Mouse (Mus musculus) heart, adult 18-20 months (tissue): ENCODE data around the gene Tmub2. TPM values are rescaled to one million over a fixed set of nuclear protein-coding genes. Genes with fewer than 3 reads are reported as not detected.
"Not testable (repeated sequence)": the region's sequence is repeated elsewhere in the genome, so short reads cannot be mapped to it uniquely, and the experiment has no call there.

Source experiments
- DNase-seq, 2 experiments: peaks; one replicate each; pipeline ENCODE4 v3.0.0; 2021 to 2022; ENCODE audit warnings: mixed read lengths in 1 of 2
- total RNA-seq, 2 experiments: library from RNA; stranded (reverse); gene quantifications; 2 replicates each; pipeline ENCODE4 v1.2.3; 2021

Tmub2 gene
- total RNA-seq, 2 experiments from 2014 or later, result 24.4 to 26.7 TPM

DNA sequence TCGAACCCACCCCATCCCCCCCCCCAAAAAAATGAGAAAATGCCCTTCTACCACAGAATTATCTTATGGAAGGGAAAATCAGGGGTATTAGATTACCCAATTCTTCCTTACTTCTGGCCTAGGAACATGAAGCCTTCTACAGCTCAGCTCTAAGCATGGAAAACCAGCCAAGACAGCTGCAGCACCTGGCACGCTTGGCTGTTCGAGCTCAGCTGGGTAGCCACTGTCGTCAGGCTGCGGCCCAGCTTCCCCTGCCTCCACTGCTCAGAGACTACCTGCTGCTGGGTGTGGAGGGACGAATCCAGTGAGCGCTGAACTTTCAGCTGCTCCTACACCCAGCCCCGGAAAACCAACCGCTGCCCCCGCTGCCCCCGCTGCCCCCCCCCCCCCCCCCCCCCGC is 7.0 kb upstream of the Tmub2 start:
- DNase-seq, result no peak

DNA sequence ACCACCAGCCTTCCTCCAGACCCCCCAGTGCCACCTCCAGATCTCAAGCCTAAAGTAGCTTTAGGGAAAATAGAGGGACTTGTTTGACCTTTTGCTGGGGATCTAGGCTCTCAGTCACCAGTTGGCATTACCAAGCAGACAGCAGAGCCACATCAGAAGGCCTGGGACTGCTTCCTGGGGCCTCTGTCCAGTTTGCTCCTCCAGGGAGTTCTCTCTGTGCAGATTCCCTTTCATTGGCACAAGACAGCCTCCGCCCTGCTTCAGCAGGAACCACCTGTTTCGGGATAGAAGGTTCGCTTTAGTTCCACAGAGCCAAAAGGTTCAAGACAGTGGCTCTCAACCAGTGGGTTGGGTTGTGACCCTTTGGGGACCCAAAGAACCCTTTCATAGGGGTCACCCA is 5.1 kb upstream of the Tmub2 start:
- DNase-seq, result no peak

DNA sequence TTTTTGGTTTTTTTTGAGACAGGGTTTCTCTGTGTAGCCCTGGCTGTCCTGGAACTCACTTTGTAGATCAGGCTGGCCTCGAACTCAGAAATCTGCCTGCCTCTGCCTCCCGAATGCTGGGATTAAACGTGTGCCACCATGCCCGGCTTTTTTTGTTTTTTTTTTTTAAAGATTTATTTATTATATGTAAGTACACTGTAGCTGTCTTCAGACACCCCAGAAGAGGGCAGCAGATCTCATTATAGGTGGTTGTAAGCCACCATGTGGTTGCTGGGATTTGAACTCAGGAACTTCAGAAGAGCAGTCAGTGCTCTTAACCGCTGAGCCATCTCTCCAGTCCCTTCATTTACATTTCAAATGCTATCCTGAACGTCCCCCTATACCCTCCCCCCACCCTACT is 4.5 kb upstream of the Tmub2 start:
- DNase-seq, result not testable (repeated sequence)

DNA sequence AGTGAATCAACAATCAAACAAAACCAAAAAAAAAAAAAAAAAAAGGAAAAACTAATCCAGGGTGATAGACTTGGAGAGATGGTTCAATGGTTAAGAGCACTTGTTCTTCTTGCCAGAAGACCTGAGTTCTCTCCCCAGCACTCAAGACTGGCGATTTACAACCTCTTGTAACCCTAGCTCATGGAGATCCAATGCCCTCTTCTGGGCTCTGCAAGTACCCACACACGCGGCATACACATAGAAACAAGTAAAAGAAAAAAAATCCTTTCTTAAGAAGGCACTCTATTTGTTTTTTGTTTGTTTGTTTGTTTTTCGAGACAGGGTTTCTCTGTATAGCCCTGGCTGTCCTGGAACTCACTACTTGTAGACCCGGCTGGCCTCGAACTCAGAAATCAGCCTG is 809 bp upstream of the Tmub2 start:
- no peak for DNase-seq

DNA sequence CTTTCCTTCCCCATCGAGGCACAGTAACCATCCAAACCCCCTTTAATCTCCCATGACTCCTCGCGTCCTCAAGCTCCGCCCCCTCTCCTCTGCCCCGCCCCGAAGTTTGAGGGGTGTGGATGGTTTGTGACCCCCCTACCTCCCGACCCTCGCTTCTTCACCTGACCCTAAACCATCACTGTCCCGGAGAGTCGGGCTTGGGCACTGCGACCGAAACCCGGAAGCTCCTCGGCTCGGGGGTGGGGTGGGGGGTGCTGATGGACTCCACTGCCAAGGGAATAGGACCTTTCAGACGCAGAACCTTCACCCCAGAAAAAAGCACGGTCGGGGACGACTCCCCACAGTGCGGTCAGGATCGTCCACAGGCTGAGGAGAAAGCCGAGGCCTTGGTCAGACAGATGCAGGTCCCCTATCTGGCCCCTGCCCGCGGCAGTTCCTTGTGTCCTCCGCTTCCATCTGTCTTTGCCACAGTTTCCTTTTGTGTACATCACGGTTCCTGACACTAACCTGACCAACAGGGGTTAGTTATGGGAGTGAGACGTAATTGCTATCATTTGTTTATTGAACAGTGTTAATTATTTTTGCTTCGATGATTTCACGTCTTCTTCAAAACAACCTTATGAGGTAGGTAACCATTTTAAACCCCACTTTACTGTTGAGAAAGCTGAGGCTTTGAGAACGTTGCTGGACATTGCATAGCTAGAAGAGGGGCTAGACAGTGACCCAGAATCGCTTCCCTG is 534 bp downstream of the Tmub2 start:
- DNase-seq, result no peak

DNA sequence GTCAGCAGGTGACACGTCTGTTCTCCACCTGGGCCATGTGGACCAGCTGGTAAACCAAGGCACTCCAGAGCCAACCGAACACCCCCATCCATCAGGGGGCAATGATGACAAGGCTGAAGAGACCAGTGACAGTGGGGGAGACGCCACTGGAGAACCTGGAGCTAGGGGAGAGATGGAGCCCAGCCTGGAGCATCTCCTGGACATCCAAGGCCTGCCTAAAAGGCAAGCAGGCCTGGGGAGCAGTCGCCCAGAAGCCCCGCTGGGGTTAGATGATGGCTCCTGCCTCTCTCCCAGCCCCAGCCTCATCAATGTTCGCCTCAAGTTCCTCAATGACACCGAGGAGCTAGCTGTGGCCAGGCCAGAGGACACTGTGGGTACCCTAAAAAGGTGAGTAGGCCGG is 2.8 kb downstream of the Tmub2 start:
- DNase-seq, result no peak

DNA sequence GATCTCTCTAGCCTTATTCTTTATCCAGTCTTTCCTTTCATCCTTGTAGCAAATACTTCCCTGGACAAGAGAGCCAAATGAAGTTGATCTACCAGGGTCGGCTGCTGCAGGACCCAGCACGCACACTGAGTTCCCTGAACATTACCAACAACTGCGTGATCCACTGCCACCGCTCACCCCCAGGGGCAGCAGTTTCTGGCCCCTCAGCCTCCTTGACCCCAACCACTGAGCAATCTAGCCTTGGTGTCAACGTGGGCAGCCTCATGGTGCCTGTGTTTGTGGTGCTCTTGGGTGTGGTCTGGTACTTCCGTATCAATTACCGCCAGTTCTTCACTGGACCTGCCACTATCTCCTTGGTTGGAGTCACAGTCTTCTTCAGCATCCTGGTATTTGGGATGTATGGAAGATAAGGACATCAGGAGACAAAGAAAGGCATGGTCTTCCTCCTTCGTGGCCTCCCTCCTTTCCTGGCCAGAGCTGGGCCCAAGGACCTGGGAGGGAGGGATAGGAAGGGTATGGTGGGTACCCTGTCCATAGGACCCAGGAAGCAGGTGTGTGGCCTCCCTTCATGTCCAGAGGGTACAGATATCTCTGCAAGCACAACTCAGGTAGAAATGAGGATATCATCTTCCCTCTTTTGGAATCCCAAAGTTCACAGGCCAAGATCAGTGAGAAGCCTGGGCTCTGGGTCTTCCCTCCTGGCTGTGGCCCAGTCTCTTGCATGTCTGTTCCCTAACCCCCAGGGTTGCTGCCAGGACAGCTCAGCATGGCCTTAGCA is 3.5 kb downstream of the Tmub2 start:
- no peak for DNase-seq

DNA sequence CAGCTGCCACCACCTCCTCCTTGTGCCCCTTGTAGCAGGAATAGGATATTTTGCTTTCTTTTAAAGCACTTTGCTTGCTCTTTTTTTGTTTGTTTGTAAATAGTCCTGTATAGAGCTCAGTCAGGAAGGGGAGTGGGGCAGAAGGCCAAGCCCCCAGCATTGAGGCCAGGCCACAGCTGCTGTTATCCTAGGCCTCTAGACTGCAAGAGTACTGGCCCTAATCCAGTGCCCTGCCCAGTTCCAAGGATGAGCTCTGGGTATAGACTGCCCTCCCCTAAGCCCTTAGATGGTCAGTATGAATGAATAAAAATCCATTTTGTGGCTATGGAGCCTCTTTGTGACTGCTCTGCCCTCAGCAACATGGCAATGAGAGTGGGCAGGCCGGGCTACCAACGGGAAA is 4.2 kb downstream of the Tmub2 start:
- no peak for DNase-seq

DNA sequence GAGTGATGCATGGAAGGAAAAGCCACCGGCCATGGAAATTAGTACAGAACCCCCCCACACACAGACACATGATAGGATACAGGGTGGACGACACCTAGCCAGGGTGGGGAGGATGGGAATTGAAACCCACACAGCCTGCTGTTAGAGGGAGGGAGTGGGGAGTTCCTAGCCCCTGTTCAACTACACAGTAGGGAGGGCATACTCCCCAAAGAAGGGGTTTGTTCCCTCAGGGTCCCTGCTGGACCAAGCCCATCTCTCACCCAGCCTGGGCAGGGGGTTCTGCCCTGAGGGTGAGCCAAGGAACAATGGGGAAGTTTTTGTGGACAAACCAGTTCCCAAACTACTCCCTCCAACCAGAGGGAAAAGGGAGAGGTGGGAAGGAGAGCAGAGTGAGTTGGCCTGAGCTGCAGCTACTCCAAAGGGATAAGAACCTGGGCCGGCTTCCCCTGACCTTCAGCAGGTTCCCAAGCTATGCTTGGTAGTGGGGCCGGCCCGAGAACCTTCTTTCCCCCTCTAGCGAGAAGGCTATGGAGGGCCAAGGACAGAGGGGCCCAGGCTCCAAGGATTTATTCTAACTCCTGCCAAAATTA is 4.9 kb downstream of the Tmub2 start:
- DNase-seq, result no peak

DNA sequence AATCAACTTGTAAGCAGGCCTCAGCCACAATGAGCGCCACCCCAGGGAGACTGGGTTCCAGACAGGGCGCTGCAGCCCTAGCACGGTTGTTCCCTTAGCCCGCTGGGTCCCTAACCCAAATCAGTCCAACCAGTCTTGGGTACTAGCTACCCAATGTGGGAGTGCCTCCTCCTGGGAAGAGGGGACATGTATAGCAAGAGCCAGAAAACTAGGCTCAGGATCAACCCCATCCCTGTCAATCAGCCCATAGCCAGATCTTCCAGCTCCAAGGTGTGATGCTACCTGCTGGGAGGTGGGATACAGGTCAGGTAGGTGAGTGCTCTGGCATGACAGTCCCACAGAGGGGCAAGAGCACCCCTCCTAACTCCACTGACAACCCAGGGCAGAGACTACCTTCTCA is 5.4 kb downstream of the Tmub2 start:
- no peak for DNase-seq

DNA sequence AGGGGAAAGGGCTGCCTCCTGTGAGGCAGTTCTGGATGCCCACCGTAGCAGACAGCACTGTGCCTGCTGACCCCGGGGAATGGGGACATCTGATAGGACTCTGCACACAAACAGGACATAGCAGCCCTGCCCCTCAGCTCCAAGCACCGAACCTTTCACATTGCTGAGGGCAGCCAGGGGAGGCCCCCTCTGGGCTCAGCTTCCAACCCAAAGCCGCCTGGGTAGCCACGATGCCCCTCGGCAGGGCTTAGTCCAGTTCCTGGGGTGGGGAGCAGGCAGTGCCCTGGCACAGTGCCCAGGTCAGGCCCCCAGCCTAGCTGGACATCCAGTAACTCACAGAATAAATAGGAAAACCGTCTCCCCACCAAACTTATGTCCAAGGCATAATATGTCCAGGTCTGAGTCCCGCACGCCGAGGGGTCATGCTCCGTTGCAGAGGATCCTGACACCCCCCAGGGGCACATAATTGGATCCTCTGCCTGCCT is 6.4 kb downstream of the Tmub2 start:
- peak in 1 of 2 experiments; percentile 2 for DNase-seq

DNA sequence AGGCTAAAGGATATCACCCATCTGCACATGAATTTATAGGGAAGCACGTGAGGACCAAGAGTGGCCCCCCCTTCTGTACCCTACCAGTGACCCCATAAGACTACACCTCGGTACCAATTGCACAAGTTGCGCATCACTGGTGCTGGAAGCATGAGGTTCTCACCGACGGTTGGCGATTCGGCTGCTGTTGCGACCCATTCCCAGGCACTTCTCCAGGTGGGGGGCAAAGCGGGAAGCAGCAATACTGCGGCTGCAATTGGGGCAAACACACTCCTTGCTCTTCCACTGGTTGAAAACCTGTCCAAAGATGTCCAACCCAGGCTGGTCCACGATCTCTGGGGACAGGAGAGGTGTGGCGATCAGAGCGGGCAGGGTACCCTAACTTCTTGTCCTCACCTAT is 9.2 kb downstream of the Tmub2 start:
- peak in 1 of 2 experiments; percentile 2 for DNase-seq

DNA sequence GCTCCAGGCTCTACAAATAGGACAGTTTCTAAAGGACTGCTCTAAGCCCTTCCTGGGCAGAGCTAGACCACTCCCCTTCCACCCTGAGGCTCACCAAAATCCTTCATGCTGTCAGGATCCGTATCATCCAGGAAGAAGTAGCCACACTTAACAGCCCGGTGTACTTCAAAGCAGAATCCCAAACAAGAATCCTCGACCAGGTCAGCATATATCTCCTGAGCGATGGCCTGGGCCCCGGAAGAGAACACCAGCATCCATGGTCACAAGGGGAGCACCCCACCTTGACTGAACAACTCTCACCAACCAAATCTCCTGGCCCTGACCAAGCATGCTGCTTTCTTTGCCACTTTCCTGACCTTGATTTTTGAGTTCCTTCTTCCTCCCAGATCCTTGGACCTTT is 9.7 kb downstream of the Tmub2 start:
- peak in 1 of 2 experiments; percentile 6 for DNase-seq

DNA sequence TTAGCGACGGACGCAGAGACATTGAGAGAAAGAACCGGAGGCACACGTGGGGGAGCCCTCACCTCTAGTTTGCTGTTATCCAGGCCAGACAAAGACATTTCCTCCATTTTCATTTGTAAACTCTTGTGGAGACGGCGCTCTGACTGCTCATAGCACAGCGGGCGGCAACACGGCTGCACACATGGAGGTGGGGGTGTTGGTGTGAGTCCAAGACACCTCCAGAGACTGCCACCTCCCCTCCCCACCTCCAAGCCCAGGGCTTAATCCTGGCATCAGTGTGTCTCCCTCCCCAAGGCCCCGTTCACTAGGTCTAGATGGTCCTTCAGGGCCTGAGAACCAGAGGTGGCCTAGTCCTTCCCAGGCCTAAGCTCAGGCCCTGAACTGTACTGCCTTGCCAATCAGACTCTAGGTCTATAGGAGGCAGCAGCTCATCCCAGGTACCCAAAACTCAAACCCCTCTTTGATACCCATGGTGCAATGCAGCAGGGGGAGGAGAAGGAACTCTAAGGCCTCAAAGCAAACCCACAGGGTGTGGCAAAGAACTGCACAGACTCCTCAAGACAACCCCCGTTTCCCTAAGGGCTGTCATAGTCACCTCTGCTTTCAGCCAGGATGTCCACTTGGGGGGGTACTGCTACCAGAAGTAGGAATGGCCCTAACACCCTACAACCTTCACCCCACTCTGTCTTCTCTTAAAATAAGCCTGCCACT is 10.3 kb downstream of the Tmub2 start:
- peak; percentile 43 to 56 for DNase-seq

DNA sequence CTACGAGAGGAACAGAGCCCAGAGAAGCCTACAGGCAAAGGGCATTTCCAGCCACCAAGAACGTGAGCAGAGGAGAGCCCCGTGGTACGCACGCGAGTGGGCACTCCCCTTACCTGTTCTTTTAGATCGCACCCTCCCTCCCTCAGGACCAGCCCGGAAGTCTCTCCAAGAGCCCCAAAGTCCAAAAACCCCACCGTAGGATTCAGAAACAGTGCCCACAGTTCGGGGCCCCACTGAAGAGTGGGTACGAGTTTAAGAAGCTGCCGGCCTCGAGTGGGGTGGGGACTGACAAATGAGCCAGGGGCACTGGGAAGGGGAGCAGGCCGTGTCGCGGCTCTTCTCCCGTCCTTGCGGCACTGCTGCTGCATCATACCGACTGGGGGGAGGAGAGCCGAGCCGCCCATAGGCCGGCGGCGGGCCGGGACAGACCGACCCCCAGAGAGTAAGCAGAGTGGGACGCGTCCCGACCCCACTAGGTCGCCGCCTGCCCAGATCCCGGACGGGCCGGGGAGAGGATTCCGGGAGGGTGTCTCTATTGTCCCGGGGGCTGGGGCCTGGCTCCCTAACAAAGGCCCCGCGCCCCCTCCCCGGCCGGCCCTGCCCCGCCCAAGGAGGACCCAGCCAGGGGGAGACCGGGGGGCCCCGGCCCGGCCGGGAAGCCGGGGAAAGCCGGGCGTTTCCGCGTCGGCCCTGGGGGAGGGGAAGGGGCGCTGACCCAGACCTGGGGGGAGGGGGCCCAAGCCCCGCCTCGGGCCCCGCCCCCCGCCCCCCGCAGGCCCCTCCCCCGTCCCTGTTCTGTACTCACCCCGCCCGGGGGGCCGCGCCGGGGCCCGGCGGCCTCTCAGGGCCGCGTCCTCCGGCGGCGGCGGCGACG is 11.1 kb downstream of the Tmub2 start:
- peak; percentile 53 to 60 for DNase-seq

DNA sequence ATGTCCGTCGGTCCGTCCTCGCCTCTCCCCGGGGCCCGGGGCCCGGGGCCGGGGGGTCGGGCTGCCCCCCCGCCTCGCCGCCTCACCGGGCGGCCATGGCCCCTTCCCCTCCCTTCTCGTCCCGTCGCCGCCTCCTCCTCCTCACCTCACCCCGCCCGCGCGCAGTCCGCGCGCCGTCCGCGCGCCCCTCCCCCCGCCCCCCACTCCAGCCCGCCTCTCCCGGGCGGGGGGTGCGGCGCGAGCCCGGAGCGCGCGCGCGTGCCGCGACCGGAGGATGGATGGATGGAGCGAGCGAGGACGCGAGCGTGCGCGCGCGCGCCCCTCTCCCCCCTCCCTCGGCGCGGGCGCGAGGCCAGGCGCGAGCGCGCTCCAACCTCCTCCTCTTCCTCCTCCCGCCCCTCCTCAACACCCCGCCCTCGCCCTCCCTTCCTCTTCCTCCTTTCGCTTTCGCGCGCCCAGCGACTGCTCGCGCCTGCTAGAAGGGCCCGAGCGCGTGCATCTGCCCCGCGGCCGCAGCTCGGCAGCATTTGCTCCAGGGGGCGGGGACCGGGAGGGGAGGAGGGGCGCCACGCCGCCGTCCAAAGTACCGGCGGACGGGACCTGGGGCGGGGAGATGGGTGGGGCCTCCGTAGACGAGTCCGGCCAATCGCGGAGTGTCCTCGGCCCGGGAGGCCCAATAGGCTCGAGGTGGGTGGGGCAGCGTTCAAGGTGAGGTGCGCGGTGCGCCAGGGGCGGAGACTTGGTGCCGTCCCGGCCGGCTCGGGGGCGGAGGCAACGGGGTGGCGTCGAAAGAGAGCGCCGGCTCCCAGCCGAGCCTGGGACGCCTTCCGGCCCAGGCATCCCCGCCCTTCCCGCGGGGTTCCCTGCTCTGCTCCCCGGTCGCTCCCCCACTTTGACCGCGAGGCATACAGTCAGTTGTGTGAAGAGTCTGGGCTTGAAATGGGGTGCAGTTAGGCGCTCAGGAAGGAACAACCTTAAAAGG is 12.1 kb downstream of the Tmub2 start, which contains the start of gene Atxn7l3:
Gene Atxn7l3, minus strand, starts transcription at position 141 of the 982 bp plus-strand sequence.
- peak; percentile 97 to 99 for DNase-seq

DNA sequence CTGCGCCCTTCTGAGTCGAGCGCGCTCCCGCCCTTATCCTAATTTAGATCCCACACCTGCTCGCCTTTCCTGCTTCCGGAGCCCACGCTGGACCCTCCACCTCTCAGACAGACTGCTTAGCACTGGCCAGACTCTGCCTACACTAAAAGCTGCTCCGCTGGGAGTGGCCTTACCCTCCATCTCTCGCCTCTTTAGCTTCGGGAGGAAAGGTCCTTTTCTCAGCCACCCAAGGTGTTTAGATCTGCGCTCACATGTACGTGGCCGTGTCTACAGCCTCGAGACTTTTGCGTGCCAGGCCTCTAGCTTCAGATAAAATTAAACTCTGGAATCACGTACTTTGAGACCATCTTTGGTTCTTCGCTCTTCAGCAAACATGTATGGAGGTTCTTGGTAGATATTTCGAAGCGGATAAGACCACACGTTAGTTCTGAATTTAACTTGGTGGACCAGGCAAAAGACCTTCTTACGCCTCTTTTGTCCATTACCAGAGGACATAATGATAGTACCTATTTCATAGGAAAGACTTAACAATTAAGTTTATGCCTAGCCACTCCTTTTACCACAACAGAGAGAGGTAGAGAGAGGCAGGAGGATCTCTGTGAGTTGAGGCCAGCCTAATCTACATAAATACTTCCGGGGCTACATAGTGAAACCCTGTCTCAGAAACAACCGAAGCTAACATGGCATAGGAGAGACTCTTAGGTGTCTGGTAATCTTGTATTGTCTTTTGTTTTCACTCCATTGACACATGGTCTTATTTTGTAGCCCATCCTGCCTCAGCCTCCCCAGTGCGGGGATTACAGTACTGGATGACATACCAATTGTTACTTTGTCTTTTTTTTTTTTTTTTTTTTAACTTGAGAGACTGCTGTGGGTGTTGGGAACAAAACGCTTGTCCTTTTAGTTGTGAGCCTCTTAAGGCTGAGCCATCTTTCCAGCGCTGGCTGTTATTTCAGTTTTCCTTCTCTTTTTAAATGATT is 13.1 kb downstream of the Tmub2 start:
- no peak for DNase-seq

DNA sequence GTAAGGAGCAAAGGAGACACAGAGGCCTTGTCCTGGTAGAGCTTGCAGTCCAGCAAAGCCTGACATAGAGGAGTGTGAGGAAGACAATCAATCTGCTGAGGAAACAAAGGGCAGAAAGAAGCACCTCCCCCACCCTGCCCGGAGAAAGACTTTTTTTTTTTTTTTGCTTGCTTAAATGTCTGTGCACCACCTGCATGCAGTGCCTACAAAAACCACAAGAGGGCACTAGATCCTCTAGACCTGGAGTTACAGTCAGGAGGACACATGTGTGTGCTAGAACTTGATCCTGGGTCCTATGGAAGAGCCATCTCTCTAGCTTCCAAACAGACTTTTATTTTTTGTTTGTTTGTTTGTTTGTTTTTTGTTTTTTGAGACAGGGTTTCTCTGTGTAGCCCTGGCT is 15.1 kb downstream of the Tmub2 start:
- peak in 1 of 2 experiments; percentile 66 for DNase-seq

DNA sequence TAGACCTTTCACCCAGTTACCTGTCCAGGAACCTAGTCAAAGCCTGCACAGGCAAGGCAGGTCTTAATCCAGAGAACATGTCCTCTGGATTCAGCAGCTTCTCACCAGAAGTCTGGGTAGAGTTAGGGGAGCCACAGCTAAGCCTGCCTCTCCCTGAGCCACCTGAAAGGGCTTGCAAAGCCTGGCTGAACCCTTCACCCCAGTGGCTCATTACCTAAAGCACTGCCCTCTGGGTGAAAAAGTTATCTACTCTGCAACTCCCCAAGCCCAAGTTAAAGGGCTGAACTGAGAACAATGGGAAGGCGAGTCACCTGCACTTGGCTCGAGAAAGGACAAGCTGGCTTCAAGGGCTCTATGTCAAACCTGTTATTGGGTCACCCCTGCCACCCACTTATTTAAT is 19.4 kb downstream of the Tmub2 start:
- DNase-seq, result no peak
